Mouse (Mus musculus) C2C12 (cell line): ENCODE results near the gene Clasp1.

Experiments
- CTCF ChIP-seq: IDR thresholded peaks from one replicate; pipeline ENCODE4 v1.5.1; 2011; ENCODE audit not compliant: control insufficient read depth, insufficient read depth, insufficient read length
- FOSL1 ChIP-seq: IDR thresholded peaks from one replicate; pipeline ENCODE4 v1.8.0; 2011; ENCODE audit warnings: mild to moderate bottlenecking, low read length; ENCODE audit not compliant: poor library complexity, insufficient read depth, severe bottlenecking

DNA sequence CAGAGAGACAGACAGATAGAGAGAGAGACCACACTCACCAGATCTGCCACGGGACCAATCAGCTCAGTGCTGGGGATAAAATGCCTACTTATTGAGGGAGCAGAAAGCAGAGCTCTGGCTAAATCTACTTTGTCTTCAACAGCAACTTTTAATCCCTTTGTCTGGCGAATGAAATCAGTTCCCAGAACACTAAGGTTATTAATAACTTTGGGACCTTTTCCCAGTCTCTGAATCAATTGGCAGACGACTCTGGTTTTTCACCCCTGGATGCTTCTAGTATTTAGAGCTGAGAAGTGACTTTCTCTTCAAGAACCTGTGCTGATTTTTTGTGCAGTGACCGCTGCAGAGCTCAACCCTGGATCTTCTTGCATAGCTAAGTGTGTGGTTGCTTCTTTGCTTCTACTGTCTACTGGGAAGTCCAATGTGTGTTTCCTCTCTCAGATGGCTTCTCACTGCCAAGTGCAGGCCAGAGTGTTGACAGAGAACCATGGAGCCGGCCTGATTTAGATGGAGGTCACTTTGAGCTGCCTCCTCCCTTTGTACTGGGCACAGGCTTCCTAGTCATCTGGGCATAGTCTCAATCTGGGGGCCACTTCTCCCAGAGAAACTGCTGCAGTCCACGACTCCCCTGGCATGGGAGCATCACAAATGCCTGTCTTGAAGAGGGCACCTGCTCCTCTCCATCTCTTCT, 29.6 kb upstream of the Clasp1 start:
- TF ChIP-seq CTCF (no peak), FOSL1 (no peak)
